Mouse (Mus musculus) kidney, adult 2 months (tissue): ENCODE results near the gene Rybp.

ENCODE experiments used
- CTCF ChIP-seq: fragments of 200-500 bp; conservative IDR thresholded peaks from 2 replicates; pipeline ENCODE4 v1.5.1; 2011; ENCODE audit warnings: low read depth, mild to moderate bottlenecking, control low read depth, low read length, moderate library complexity, mixed read lengths; ENCODE audit not compliant: insufficient read depth, insufficient read length
- POLR2A ChIP-seq: fragments of 200-500 bp; IDR thresholded peaks from one replicate; pipeline ENCODE4 v1.6.1; 2011; ENCODE audit warnings: low read depth, low read length, control low read depth

DNA sequence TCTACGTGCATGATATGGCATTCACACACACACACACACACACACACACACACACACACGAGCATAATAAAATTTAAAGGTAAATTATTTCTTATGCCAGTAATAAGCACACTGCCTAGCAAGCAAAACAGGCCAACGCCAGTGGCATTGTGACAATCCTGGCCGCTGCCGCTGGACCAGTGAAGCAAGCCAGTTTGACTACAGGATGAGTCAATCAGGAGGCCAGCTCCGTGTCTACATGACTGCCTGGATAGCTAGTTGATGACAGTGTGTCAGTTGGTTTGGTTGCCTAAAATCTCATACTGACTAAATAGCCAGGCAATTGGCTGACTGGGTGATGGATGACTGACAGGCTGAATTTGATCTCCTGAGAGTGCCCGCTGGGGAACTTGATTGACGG, 69.8 kb downstream of the Rybp start:
- TF ChIP-seq POLR2A (no peak), CTCF (no peak)
